Mouse (Mus musculus): ENCODE data around the gene Mad2l1bp.
A peak's percentile ranks its signal among the peaks of the same experiment; 100 is the strongest.

DNA sequence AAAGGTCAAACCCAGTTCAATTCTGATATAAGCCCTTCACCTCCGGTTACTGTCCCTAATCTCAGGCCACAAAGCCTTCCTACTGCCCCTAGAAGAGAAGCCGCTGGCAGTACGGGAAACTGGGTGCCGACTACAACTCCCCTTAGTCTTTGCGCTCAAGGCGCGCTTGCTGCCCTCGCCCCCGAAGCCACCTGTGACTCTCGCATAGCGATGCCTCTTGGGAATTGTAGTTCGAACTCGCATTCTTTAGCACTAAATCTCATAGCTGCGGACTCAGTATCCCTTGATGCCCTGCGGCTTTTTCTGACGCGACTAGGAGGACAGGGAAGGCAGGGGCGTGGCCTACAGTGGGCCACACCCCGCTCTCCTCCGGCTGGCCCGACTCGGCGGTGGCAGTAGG, 7.3 kb upstream of the Mad2l1bp start, which contains the start of gene Gtpbp2:
- 0 out of 2 replicates have a peak, but pooled peaks have one; percentile 29 for TF ChIP-seq POLR2A (IDR thresholded peaks at IDR 0.05; ENCODE audit: low read depth, low read length)
- no peak for TF ChIP-seq CTCF (IDR thresholded peaks at IDR 0.05; ENCODE audit: extremely low read depth, insufficient read length, insufficient replicate concordance, low read depth, low read length)

Measured in small intestine, adult 2 months (tissue).